Mouse (Mus musculus) left cerebral cortex, adult 6 months (tissue): ENCODE measurements around the gene Ppp1r26. TPM values are rescaled to one million over a fixed set of nuclear protein-coding genes. Genes with fewer than 3 reads are reported as not detected.

Experiments used
- long read RNA-seq, 2 experiments: library from polyadenylated mRNA; unstranded; transcript quantifications; one replicate each; pipeline ENCODE4 v2.0.0; 2019 to 2020
- polyA plus RNA-seq: library from polyadenylated mRNA; unstranded; fragments of <200 nt; fragmentation: Nextera tagmentation; gene quantifications from 2 replicates; pipeline ENCODE4 v1.2.3, GENCODE M21; 2021

Gene Ppp1r26
- 5.0 and 6.1 TPM in 2 replicates for polyA plus RNA-seq
- long read RNA-seq, experiment 1, partial matches to known transcripts: 0 of 26 reads
- long read RNA-seq, experiment 1, other reads (novel, unspliced or antisense): 24 of 26 reads
- long read RNA-seq, experiment 2, partial matches to known transcripts: 0 of 19 reads
- long read RNA-seq, experiment 2, other reads (novel, unspliced or antisense): 17 of 19 reads

GRCm38 (mm10) chr2:28446515-28447314, at the start of gene Ppp1r26:
Gene Ppp1r26, plus strand, starts transcription at chr2:28446800.

DNA sequence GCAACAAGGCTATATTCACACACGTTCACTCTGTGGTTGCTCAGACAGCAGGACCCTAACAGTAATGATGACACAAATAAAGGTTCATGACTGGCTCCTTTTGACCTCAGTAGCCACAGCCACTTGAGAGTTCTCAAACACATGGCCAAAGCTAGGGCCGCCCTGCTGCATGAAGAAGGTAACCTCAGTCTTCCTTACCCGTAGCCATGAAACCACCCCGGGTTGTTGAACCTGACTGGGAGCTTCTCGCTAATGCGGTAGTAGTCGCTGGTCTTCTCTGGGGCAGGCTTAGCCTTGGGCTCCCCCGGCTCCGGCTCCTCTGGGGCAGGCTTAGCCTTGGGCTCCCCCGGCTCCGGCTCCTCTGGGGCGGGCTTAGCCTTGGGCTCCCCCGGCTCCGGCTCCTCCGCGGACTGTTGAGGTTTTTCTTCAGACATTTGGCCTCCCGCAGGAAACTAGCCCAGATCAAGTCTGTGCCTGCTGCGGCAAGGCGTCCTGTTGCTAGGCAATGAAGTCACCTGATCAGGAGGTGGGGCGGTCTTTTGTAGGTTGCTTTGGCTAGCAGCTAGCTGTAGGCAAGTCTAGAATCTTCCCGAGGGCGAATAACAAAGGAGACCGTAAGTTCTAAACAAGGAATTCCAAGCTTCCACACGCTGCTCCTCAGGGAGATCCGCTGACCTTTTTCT, 19.4 kb downstream of the Ppp1r26 start, which contains the start of gene 1700007K13Rik:
TSS of gene 1700007K13Rik (minus strand) at position 497 of the 683 bp plus-strand sequence.

GRCm38 (mm10) chr2:28467860-28468485, 21.4 kb downstream of the Ppp1r26 start, which contains the start of gene Mrps2:
Gene Mrps2, plus strand, starts transcription at chr2:28468066.

GRCm38 (mm10) chr2:28496671-28497070, 50.1 kb downstream of the Ppp1r26 start, which contains the start of gene Gbgt1:
Gene Gbgt1, plus strand, starts transcription at chr2:28496891.

Other genes with a start within 250 kb of the Ppp1r26 start
- gene 1700007K13Rik, start 19.5 kb downstream of the Ppp1r26 start, polyA plus RNA-seq: 2.7 and 6.0 TPM in 2 replicates
- gene Mrps2, start 21.3 kb downstream of the Ppp1r26 start, polyA plus RNA-seq: 15.6 and 28.7 TPM in 2 replicates
- 0.39 and 1.2 TPM in 2 replicates for gene Gbgt1, start 50.1 kb downstream of the Ppp1r26 start, polyA plus RNA-seq
- 0.93 TPM in 1 of 2 replicates, not detected in the other for gene Gm10134, start 59.3 kb downstream of the Ppp1r26 start, polyA plus RNA-seq
- 27.6 and 43.6 TPM in 2 replicates for gene Ralgds, start 66.3 kb downstream of the Ppp1r26 start, polyA plus RNA-seq
- not detected in 2 replicates for gene Cel, start 116.6 kb downstream of the Ppp1r26 start, polyA plus RNA-seq
- 8.8 and 11.2 TPM in 2 replicates for gene Gtf3c5, start 137.0 kb downstream of the Ppp1r26 start, polyA plus RNA-seq
- not detected in 2 replicates for gene Gfi1b, start 175.2 kb downstream of the Ppp1r26 start, polyA plus RNA-seq
- gene Tsc1, start 194.4 kb downstream of the Ppp1r26 start, polyA plus RNA-seq: 17.4 and 22.5 TPM in 2 replicates